Mouse (Mus musculus) CD4-positive, CD25-positive, alpha-beta regulatory T cell, adult 9 weeks (primary cell): ENCODE data around the gene Gm9970. TPM values are rescaled to one million over a fixed set of nuclear protein-coding genes. Genes with fewer than 3 reads are reported as not detected.

Experiments
- polyA plus RNA-seq: library from polyadenylated mRNA; unstranded; fragments of 100-300 nt; shearing (Covaris generic); gene quantifications from one replicate; pipeline ENCODE4 v1.2.1, GENCODE M21; 2017

The Gm9970 gene
- polyA plus RNA-seq: not detected

DNA sequence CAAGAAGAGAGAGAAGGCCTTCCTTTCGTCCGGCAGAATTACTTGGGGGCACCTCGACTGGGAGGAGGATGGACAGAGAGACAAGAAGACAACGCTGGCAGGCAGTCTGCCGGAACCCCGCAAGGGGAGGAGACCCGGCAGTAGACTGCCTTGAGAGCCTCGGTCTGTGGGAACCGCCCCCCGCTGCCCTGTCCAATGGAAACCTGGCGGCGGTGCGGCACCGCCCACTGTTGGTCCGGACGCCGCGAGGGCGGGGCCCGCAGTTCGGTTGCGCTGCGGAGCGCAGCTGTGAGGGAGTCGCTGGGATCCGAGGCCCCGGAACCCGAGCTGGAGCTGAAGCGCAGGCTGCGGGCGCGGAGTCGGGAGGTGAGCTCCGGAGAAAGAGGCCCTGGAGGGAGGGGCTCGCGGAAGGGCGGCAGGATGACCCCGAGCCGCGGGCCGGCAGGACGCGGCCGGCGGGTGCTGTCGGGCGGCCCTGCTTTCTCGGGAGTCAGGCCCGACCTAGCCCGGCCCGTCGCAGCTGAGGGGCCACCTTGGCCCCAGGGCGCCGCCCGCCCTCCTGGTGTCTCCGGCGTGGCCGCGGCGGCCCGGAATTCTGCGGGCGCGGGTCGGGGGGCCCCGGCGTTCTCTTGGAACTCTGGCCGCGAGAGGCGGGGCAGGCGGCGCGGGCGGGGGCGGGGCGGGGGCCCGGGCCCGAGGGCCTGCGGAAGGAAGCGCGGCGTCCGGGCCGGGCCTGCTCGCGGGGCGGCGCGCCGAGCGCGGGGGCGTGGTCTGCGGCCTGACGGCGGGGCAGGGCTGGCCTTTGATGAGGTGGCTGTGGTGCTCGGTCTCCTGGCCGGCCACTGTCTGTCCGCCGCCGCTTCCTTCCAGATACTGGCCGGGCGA is at the start of gene Gm9970, which contains the start of gene Nrbp1:
Gm9970 (minus strand) TSS at position 596 of the 885 bp plus-strand sequence.
Nrbp1 (plus strand) TSS at position 228 of the 885 bp plus-strand sequence.

GRCm38 (mm10) chr5:31251541-31252101 is 10.6 kb upstream of the Gm9970 start, which contains the start of gene Krtcap3:
Krtcap3 (plus strand) TSS chr5:31251691.

GRCm38 (mm10) chr5:31220448-31221303 is 20.4 kb downstream of the Gm9970 start, which contains the start of gene Ppm1g:
Ppm1g (minus strand) TSS chr5:31220687.

GRCm38 (mm10) chr5:31201742-31202590 is 39.1 kb downstream of the Gm9970 start, which contains the start of gene Zfp513:
Zfp513 (minus strand) TSS chr5:31202303.

DNA sequence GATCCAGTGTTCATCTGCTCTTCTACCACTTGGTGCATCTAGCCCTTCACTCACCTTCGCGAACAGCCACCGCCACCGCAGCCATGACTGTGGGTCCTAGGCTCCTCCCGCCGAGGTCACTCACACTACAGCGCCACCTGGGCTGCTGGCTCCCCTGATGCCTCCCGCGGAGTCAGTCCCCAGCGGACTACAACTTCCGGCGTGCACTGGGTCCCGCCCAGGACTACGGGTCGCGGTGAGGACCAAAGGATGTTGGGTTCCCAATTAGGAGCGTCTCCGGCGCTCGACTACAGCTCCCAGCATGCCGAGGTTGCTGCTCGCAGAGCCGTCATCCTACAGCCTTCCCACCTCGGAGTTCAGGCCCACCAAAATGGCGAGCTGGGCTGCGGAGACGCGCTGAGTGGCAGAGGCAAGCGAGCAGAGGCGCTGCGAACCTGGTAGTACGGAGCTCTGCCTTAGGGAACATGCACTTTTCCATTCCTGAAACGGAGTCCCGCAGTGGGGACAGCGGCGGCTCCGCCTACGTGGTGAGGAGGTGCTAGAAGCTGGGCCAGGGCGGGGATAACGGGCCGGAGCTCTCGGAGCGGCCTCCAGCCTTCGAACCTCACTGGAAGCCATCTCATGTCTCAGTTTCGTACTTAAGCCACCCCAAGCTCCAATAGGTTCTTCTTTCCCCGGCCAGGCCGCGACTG is 47.9 kb downstream of the Gm9970 start, which contains the start of the genes Snx17 and Eif2b4:
Snx17 (plus strand) TSS at position 289 of the 692 bp plus-strand sequence.
Eif2b4 (minus strand) TSS at position 492 of the 692 bp plus-strand sequence.

Other genes starting within 250 kb of the Gm9970 start
- 117 TPM for gene Atraid, start 192.9 kb downstream of the Gm9970 start, polyA plus RNA-seq
- gene Slc5a6, start 192.3 kb downstream of the Gm9970 start, polyA plus RNA-seq: 12.3 TPM
- gene Cad, start 186.5 kb downstream of the Gm9970 start, polyA plus RNA-seq: 23.1 TPM
- gene Dnajc5g, start 134.9 kb downstream of the Gm9970 start, polyA plus RNA-seq: not detected
- gene Slc30a3, start 133.0 kb downstream of the Gm9970 start, polyA plus RNA-seq: 1.4 TPM
- not detected for gene Trim54, start 124.5 kb downstream of the Gm9970 start, polyA plus RNA-seq
- not detected for gene Ucn, start 102.4 kb downstream of the Gm9970 start, polyA plus RNA-seq
- 46.5 TPM for gene Mpv17, start 87.0 kb downstream of the Gm9970 start, polyA plus RNA-seq
- gene Gm29609, start 61.3 kb downstream of the Gm9970 start, polyA plus RNA-seq: 2.3 TPM
- gene Gtf3c2, start 61.1 kb downstream of the Gm9970 start, polyA plus RNA-seq: 116 TPM
- gene Snx17, start 48.0 kb downstream of the Gm9970 start, polyA plus RNA-seq: 154 TPM
- gene Eif2b4, start 47.8 kb downstream of the Gm9970 start, polyA plus RNA-seq: 85.1 TPM
- gene Zfp513, start 38.9 kb downstream of the Gm9970 start, polyA plus RNA-seq: 18.3 TPM
- gene Ppm1g, start 20.5 kb downstream of the Gm9970 start, polyA plus RNA-seq: 39.9 TPM
- gene Nrbp1, start 368 bp downstream of the Gm9970 start, polyA plus RNA-seq: 205 TPM
- gene Krtcap3, start 10.5 kb upstream of the Gm9970 start, polyA plus RNA-seq: 54.3 TPM
- 10.2 TPM for gene Ift172, start 49.9 kb upstream of the Gm9970 start, polyA plus RNA-seq
- not detected for gene Fndc4, start 54.8 kb upstream of the Gm9970 start, polyA plus RNA-seq
- gene Gckr, start 56.2 kb upstream of the Gm9970 start, polyA plus RNA-seq: not detected
- gene Zfp512, start 211.2 kb upstream of the Gm9970 start, polyA plus RNA-seq: 59.6 TPM
- not detected for gene 4930548H24Rik, start 244.5 kb upstream of the Gm9970 start, polyA plus RNA-seq